Mouse (Mus musculus) 416B (cell line): ENCODE results near the gene Acbd6.

Experiments
- DNase-seq: peaks from one replicate; pipeline ENCODE4 v3.0.0; 2011; ENCODE audit warnings: low read depth

Acbd6 gene

DNA sequence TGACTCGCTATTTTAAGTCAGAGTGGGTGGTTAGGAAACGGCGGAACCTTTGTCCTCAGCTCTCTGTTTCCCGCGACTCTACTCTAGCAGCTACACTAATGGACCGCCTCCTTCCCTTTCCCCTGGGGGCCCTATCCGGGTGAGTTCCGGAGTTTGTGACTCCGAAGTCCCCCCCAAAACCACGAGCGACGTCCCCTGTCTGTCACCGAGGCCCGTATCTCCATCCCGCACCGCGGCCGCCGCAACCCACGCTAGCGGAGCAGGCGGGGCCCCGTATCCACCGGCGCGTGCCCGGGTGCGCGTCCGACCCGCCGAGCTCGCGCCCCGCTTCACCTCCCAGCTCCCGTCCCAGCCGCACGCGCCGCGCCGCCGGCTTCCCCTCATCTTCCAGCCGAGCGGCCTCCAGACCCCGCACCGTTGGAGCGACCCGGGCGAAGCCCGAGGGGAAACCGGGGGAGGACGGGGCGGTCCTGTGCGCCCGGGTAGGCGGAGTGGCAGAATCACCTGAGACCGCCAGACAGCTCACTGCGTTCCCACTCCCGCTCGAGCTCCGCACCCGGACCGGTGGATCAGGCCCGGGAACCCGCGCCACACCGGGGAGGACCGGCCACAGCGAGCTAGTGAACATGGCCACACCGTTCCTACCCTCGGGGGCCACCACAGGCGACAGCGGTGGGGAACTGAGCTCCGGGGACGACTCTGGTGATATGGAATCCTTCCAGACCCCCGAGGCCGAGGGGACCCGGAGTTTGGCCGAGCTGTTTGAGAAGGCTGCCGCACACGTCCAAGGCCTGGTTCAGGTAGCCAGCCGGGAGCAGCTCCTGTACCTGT is at the start of gene Acbd6:
TSS of gene Acbd6 (plus strand) at position 109 of the 831 bp plus-strand sequence.
- DNase-seq: peak; percentile 93

DNA sequence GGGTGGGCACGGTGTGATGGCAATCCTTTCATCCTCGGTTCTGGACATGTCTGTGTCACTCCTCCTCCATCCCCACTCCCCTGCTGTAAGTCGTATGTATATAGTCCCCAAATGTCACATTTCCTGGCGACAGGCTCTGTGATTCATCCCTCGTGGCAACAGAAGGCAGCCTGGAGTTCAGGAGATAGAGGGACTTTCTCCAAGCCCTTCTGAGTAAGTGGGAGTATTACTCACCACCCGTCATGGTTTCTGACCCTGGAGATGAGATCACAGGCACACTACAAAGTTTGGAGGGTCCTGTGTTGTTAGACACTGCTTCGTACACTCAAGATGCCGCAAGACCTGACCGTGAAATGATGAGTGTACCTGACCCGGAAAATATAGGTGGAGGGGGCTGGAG is 47.7 kb upstream of the Acbd6 start:
- DNase-seq: peak; percentile 12

GRCm38 (mm10) chr1:155515866-155516265 is 42.1 kb upstream of the Acbd6 start:
- no peak for DNase-seq

DNA sequence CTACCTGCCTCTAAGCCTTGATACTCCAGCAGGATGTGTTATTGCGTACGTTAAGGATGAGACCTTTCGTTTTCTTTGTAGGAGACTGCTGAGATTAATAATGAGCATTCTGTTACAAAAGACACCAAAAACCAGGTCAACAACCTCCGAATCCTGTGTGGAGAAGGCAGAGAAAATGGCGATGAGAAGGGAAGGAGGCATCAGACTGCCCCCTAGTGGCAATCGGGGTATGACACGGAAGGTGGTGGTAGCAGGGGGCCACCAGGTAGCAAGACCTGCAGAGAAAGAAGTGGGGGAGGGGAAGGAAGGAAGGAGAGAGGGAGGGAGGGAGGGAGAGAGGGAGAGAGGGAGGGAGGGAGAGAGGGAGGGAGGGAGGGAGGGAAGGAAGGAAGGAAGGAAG is 41.3 kb upstream of the Acbd6 start:
- DNase-seq: peak; percentile 30

- DNase-seq: no peak
Observed at GRCm38 (mm10) chr1:155517060-155517459, 40.9 kb upstream of the Acbd6 start.

GRCm38 (mm10) chr1:155520285-155520684 is 37.6 kb upstream of the Acbd6 start:
- no peak for DNase-seq

GRCm38 (mm10) chr1:155522493-155522892 is 35.4 kb upstream of the Acbd6 start:
- DNase-seq: no peak

DNA sequence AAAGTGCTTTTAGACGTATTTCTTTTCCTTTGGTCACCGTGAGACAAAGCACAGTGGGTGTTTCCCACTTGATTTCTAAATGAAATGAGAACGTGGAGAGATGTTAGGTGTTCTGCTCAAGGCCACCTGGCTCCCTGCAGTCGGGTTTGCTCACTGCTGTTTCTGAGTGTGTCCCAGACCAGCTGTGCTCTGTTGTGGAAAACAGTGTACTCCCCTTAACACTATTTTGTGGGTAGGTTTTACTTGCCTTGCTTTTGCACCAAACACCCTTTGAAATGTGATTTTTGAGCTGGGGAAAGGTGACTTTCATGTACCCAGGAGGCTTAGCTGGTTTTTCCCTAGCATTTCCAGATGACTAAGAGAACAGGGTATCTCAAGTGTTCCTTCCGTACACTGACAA is 31.7 kb upstream of the Acbd6 start:
- no peak for DNase-seq

GRCm38 (mm10) chr1:155527027-155527786 is 30.7 kb upstream of the Acbd6 start:
- DNase-seq: peak; percentile 36

- DNase-seq: peak; percentile 39
Observed at GRCm38 (mm10) chr1:155527787-155528158, 30.1 kb upstream of the Acbd6 start.

DNA sequence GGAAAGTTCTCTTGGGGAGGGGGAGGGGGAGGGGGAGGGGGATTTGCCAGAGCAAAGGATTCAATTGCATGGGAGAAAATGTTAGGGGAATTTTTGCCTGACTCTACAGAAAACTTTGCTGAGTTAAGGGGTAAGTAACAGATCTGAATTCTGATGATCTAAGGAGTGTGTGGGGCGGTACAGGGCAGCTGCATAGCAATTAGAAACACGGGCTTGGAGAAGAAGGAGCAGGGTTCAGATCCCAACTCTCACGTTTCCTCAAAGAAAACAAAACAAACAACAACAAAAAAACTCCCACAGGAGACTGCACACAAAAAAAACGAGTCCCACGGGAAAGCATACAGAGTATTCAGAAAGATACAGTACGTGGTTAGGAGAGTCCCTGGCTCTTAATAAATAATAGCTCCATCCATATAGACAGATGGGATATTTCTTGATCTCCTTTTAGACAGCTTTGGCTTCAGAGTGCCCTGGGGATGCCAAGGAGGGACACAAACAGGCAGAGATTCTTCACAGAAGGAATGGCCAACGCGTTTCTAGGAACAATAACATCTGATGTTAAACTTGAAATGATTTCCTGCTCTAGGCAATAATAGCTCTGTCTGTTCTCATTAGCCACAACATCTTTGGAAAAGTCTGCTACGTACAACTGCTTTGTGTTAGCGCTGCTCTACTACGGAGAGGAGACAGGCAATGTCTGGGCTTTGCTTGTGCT is 29.4 kb upstream of the Acbd6 start:
- DNase-seq: no peak

DNA sequence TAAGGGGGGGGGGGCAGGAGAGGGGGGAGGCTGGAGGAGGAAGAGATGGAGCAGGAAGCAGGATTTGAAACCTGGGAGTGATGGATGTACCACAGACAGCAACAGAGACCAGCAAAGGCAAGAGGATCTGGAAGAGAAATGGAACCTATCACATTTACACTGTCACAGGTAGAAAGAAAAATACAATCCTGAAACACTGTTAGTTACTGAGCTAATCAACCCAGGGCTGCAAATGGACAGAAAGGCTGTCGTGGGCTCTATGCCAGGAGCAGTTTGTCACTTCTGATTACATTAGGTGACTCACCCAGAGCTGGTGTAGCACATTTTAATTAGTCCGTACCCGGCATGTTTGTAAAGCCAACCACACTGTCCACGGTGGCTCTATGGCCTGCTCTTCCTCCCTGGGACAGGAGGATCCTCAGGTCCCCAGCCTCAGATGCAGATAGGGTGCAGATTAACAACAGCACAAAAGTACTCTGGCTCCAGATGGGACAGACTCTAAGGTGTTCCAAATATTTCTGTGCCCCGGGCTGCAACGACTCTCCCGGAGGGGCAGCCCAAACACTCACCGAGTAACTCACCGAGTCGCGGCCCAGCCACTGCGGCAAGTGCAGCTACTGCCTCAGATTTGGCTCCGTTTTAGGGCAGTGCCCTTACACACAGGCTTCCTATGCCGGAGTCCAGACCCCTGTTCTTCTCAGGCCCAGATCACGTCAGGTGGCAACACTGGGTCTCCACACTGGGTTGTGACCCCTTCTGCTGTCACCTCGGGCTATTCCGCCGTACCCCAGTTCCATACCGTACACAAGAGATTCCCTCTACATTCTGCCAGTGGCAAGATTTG is 28.6 kb upstream of the Acbd6 start:
- peak; percentile 82 for DNase-seq

DNA sequence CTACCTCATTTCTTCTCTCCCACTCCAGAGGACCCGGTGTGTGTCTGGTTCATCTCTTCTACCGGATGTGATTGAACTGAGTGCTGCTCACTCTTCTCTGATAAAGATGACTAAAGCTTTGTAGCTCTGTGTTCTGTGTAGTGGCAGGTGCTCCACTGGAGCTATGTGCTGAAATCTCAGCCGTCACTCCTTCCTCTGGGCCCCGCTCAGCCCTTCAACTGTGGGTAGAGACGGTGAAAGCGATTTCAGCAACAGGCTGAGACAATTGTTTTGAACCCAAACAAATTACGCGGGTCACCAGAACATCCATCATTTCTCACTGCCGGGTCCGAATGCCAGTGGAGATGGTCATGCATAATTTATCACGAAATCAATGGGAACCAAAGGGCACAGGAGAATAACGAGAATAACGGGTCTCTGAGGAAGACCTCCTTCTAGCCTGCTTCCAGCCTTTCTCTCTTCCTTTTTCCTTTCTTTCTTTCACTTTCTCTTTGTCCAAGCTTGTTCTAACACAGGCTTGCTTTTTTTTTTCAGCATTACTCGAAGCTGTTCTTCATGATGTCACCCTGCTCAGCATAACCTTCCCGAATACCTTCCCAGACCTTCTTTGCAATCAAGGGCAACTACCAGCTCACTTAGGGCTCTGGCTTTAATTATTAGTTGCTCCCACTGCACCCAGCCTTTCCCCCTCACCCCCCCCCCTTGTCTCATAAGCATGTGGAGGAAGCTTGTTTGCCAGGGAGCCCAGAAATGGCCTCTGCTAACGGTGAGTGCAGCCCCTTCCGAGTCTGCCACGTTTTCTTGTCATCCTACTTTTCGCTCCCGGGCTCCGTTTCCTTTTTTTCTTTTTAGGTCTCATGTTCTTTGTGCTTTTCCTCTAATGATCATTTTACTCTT is 27.1 kb upstream of the Acbd6 start:
- DNase-seq: no peak

DNA sequence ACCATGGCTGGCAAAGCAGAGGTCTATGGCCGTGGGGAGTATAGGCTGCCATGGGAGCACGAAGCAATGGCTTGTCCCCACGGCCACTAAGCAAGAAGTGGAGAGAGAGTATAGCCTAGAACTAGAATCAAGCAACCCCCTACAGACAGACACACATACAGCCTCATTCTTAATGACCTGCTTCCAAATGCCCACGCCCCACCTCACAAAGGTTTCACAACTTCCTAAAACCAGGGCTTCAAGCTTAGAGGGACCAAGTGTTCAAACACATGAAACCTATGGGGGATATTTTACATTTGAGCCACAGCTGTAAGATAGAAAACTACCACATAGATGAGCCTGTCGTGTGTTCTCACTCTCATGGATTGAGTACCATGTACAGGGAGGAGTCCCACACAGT is 25.5 kb upstream of the Acbd6 start:
- peak; percentile 24 for DNase-seq

DNA sequence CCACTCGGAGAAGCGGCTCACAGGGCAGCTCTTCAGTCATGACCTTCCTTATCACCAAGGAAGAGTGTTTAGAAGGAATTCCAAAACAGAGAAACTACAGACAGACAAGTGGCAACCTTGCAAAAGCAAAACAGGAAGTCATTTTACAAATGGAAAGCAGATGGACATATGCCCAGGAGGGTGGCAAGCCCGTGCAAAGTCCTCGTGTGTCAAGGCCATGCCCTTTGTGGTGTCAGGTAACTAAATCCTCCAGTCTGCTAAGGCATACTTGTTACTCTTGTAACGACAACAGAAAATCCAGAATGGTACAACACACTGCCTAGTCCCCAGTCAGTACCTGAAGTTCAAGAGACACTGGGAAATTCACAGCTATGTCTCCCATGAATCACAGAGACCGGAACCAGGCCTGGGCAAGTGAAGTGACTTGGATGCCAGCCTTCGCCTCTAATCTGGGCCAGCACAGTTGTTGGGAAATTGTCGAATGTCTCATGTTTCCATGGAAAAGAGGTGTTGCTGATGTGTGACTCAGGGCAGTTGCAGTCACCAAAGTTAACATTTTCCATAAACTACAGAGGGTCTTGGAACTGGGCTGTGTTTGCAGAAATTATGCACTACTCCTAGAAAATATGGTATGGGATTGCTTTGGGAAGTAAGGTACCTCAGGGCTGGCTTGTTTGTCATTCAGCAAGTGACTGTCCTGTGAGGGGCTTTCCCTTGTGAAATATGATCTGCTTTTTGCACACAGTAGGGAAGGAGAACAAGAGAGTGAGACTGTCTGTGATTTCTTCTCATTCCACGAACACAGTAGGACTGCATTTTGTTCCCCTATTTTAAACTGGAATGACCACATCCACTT is 24.9 kb upstream of the Acbd6 start:
- peak; percentile 39 for DNase-seq

DNA sequence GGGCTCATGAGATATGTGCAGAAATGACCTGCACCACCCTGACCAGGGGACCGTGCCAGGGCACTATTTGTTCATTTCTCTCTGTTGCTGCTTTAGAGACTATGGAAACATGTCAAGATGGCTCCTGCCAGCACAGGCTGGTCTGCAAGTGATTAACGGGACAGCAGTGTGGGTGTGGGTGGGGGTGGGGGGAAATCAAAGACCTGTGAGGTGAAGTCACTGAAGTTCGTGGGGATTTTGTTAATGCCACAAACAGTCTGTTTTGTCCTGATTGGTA is 24.3 kb upstream of the Acbd6 start:
- no peak for DNase-seq

DNA sequence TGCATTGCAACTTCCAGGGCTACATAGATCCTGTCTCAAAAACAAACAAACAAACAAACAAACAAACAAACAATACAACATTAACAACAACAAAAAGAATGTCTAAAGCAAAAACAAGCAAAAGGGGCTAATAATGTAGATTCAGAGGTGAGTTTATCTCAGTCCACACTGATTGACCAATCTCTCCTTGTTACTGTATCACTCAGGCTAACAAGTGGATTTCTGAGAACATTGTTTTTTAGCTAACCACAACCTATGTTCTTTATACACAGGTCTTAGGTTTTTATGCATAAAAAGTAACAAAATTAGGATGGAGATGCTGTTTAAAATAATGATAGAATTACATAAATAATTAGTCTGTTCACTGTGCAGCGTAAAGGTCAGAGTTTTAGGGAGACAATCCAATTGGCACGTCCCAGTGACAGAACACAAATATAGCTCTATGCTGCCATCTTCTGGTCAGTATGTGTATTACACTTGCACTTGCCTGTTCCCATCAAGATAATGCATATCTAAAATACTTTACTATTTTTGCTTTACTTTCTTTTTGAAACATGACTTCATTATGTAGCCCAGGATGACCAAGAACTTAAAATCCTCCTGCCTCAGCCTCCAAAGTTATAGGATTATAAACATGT is 20.8 kb upstream of the Acbd6 start:
- DNase-seq: peak; percentile 77

GRCm38 (mm10) chr1:155538006-155538405 is 19.9 kb upstream of the Acbd6 start:
- DNase-seq: no peak

GRCm38 (mm10) chr1:155557642-155558011 is 293 bp upstream of the Acbd6 start:
- no peak for DNase-seq

DNA sequence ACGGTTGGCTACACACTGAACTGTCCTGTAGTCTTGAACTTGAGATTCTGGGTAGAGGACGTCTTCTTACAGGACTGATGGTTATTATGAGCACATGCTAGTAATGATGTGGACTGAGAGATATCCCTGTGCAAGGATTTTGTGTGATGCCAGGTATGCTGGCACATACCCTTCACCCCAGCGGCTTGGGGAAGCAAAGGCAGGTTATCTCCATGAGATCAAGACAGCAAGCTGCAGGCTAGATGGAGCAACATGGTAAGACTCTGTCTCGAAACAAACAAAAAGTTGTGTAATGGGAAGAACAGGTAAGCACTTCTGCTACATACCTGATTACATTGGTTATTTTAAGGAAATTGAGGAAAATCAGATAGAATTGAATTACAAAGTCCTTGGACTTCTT is 2.1 kb downstream of the Acbd6 start:
- DNase-seq: no peak
